Mouse (Mus musculus) ES-E14 (cell line): Measurements from ENCODE around the gene Ppt1. TPM values are rescaled to one million over a fixed set of nuclear protein-coding genes. Genes with fewer than 3 reads are reported as not detected.

Source experiments
- DNase-seq: peaks from one replicate; pipeline ENCODE4 v3.0.0-alpha.2; 2013; ENCODE audit warnings: low read depth, low spot score
- H3K27ac ChIP-seq: 2 replicates; pipeline ENCODE4 v1.5.1; 2012; ENCODE audit warnings: low read depth, mild to moderate bottlenecking, low read length, moderate library complexity, mixed read lengths; ENCODE audit not compliant: poor library complexity, insufficient read depth, severe bottlenecking
- H3K36me3 ChIP-seq: 2 replicates; pipeline ENCODE4 v1.6.1; 2012; ENCODE audit warnings: mild to moderate bottlenecking, low read length, moderate library complexity, mixed read lengths; ENCODE audit not compliant: control insufficient read depth, poor library complexity, insufficient read depth, severe bottlenecking
- H3K4me1 ChIP-seq, 2 experiments: fragments of 150-350 bp in 1 of 2; sonication (generic) in 1 of 2; 2 replicates each; pipeline ENCODE4 v1.6.1; 2012; ENCODE audit warnings: low read length in 2 of 2, mild to moderate bottlenecking in 1 of 2, mixed read lengths in 1 of 2; ENCODE audit not compliant: control insufficient read depth in 2 of 2, insufficient read depth in 2 of 2, poor library complexity in 1 of 2
- H3K4me3 ChIP-seq, 2 experiments: fragments of 150-350 bp in 1 of 2; sonication (generic) in 1 of 2; 2 replicates each; pipeline ENCODE4 v1.5.1; 2012; ENCODE audit warnings: low read length in 2 of 2, low read depth in 1 of 2, mild to moderate bottlenecking in 1 of 2, mixed read lengths in 1 of 2; ENCODE audit not compliant: insufficient read depth in 1 of 2, poor library complexity in 1 of 2, severe bottlenecking in 1 of 2
- H3K9ac ChIP-seq: 2 replicates; pipeline ENCODE4 v1.6.1; 2012; ENCODE audit warnings: low read depth, mild to moderate bottlenecking, low read length, mixed read lengths; ENCODE audit not compliant: poor library complexity, insufficient read depth, severe bottlenecking
- H3K9me3 ChIP-seq: fragments of 150-350 bp; sonication (generic); 2 replicates; pipeline ENCODE4 v1.6.1; 2012; ENCODE audit warnings: low read depth, mild to moderate bottlenecking, low read length; ENCODE audit not compliant: control insufficient read depth, insufficient read depth
- CHD2 ChIP-seq: IDR thresholded peaks from 2 replicates; pipeline ENCODE4 v1.6.1; 2014; ENCODE audit warnings: mild to moderate bottlenecking, low read depth, low read length, inconsistent platforms
- HCFC1 ChIP-seq: IDR thresholded peaks from 2 replicates; pipeline ENCODE4 v1.6.1; 2012; ENCODE audit warnings: low read length, inconsistent platforms, borderline replicate concordance; ENCODE audit not compliant: insufficient read depth
- MAFK ChIP-seq: IDR thresholded peaks from 2 replicates; pipeline ENCODE4 v1.6.1; 2014; ENCODE audit warnings: mild to moderate bottlenecking, low read depth, low read length, inconsistent platforms; ENCODE audit not compliant: insufficient read depth
- ZC3H11A ChIP-seq: IDR thresholded peaks from 2 replicates; pipeline ENCODE4 v1.6.1; 2012; ENCODE audit warnings: low read depth, mild to moderate bottlenecking, inconsistent platforms, low read length, borderline replicate concordance
- ZNF384 ChIP-seq: IDR thresholded peaks from 2 replicates; pipeline ENCODE4 v1.6.1; 2012; ENCODE audit warnings: low read depth, low read length, inconsistent platforms
- in situ Hi-C, 2 experiments: fragments of 600-800 bp; cut with MboI; formaldehyde crosslinking; loops; one replicate each; pipeline ENCODE4 v1.15.1; 2025; ENCODE audit warnings: low sequenced_read_pairs in 2 of 2, inconsistent platforms in 1 of 2; ENCODE audit not compliant: unreplicated experiment in 2 of 2
- total RNA-seq: library from RNA; depleted of rRNA; stranded (reverse); fragments of 300-350 nt; gene quantifications from 2 replicates; pipeline ENCODE4 v1.2.3, GENCODE M21; 2012; rRNA removed

Gene Ppt1
- 34.9 and 43.3 TPM in 2 replicates for total RNA-seq

DNA sequence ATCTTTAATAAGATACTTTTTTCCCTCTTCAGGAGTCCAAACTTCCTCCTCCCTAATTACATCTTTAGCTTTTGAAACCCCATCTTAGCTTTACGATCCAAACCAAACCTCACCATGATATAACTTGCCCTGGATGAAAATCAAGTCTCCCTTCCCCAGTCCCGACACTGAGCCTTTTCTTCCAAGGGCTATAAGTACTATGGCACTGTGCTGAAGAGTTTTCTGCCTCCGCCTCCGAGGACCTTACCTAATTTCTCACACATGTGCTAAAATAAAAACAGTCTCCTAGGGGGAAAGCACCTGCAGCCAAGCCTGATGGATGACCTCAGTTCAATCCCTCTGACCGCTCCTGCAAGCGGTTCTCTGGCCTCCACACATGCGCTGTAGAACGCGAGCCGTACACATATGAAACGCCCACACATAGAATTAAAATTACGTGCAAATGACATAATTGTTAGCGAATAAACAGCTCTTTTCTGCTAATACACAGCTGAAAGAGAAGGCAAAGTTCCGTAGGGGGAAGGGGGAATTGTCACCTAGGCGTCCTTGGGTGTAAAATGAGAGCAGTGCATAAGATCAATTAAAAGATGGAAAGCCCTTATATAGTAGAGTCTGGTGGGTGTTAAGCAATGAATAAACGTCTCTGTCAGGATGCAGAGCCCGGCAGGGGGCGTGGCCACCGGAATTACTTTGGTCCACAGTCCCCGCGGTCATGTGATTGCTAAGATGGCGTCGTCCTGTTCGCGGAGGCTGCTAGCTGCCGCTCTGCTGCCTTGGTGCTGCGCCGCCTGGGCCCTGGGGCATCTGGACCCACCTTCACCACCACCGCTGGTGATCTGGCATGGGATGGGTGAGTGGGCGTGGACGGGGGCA lies at the start of gene Ppt1:
TSS of gene Ppt1 (plus strand) at position 713 of the 873 bp plus-strand sequence.
- H3K27ac ChIP-seq: no peak within 1 kb of the TSS
- in situ Hi-C loops: no loop called here
- no peaks in the 10 kb centered on the region for H3K36me3 ChIP-seq
- peaks cover 0 to 3% of the 10 kb centered on the region in 2 experiments; a peak in 2 of 4 replicates for H3K4me1 ChIP-seq
- no peak for TF ChIP-seq MAFK
- TF ChIP-seq CHD2: no peak
- TF ChIP-seq ZC3H11A: no peak
- no peak for TF ChIP-seq ZNF384
- no peak for TF ChIP-seq HCFC1
- no peaks in the 10 kb centered on the region for H3K9me3 ChIP-seq
- peak; percentile 78 for DNase-seq
- H3K4me3 ChIP-seq: peak within 1 kb of the TSS; percentile 78 to 89
- peak within 1 kb of the TSS; percentile 86 for H3K9ac ChIP-seq

- H3K4me1 ChIP-seq: no peaks in the 10 kb centered on the region
- no peak overlapping the region for H3K9ac ChIP-seq
- H3K9me3 ChIP-seq: no peaks in the 10 kb centered on the region
- no peak for TF ChIP-seq CHD2
- no peak for TF ChIP-seq ZC3H11A
- H3K27ac ChIP-seq: no peak overlapping the region
- H3K36me3 ChIP-seq: no peaks in the 10 kb centered on the region
- H3K4me3 ChIP-seq: no peak overlapping the region
- no peak for DNase-seq
- in situ Hi-C loops: no loop called here
Measured at GRCm38 (mm10) chr4:122789335-122790089, 46.5 kb upstream of the Ppt1 start.

DNA sequence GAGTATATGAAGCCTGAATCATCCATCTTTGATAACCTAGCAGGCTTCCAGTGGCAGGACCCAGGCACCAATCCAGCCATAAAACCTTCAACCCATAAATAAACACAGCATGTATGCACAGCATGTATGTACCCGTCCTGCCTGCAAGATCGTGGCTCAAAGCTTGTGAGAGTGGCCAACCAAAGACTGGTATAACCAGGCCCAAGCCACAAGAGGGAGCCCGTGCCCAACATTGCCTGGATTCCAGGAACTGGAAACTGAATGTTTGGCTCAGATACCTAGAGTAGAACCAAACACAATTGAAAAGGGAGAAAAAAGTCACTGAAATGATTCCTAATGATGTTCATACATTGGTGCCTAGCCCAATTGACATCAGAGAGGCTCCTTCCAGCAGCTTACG lies 27.9 kb upstream of the Ppt1 start:
- H3K36me3 ChIP-seq: no peaks in the 10 kb centered on the region
- H3K27ac ChIP-seq: no peak overlapping the region
- H3K9ac ChIP-seq: no peak overlapping the region
- no peak for TF ChIP-seq ZNF384
- TF ChIP-seq MAFK: no peak
- no peak for TF ChIP-seq CHD2
- peak; percentile 47; the same call in 1 of the 2 replicates for TF ChIP-seq ZC3H11A
- in situ Hi-C loops: no loop called here
- no peak overlapping the region for H3K4me3 ChIP-seq
- no peaks in the 10 kb centered on the region for H3K4me1 ChIP-seq
- H3K9me3 ChIP-seq: no peaks in the 10 kb centered on the region
- peak; percentile 56 for DNase-seq

- in situ Hi-C loops: no loop called here
- Histone ChIP-seq H3K9me3 (no peaks in the 10 kb centered on the region), H3K4me1 (no peaks in the 10 kb centered on the region), H3K9ac (no peak overlapping the region), H3K27ac (no peak overlapping the region), H3K36me3 (no peaks in the 10 kb centered on the region), H3K4me3 (no peak overlapping the region)
- TF ChIP-seq ZC3H11A (no peak), HCFC1 (no peak), MAFK (no peak), CHD2 (no peak), ZNF384 (no peak)
- no peak for DNase-seq
Measured at GRCm38 (mm10) chr4:122811180-122811579, 24.9 kb upstream of the Ppt1 start.

GRCm38 (mm10) chr4:122811824-122812223 lies 24.2 kb upstream of the Ppt1 start:
- no peaks in the 10 kb centered on the region for H3K9me3 ChIP-seq
- in situ Hi-C loops: no loop called here
- no peaks in the 10 kb centered on the region for H3K4me1 ChIP-seq
- H3K9ac ChIP-seq: no peak overlapping the region
- DNase-seq: no peak
- H3K4me3 ChIP-seq: no peak overlapping the region
- H3K27ac ChIP-seq: no peak overlapping the region
- H3K36me3 ChIP-seq: no peaks in the 10 kb centered on the region
- no peak for TF ChIP-seq ZNF384
- no peak for TF ChIP-seq ZC3H11A
- TF ChIP-seq HCFC1: no peak
- TF ChIP-seq CHD2: no peak
